Mouse (Mus musculus) brain, adult 2 months (tissue): ENCODE data around the gene Esr2.
"Not testable (repeated sequence)": the region's sequence is repeated elsewhere in the genome, so short reads cannot be mapped to it uniquely, and the experiment has no call there.

Source experiments
- DNase-seq: peaks from one replicate; pipeline ENCODE4 v3.0.0; 2011; ENCODE audit warnings: low read depth, low spot score

Esr2 gene

GRCm38 (mm10) chr12:76177000-76177863 lies at the start of gene Esr2:
Gene Esr2 (minus strand): TSS chr12:76177259.
- peak; percentile 35 for DNase-seq

DNA sequence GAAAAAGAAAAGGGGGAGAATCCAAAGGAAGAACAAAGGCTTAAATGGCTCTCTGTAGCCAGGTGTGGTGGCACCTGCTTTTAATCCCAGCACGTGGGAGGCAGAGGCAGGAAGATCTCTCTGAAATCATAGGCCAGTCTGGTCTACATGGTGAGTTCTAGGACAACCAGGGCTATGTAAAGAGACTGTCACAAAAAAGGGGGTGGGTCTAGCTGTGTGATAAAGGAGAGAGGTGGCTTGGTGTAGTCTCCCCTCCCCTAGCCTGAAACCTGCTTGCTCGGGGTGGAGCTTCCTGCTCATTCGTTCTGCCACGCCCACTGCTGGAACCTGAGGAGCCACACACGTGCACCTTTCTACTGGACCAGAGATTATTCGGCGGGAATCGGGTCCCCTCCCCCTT lies 45.0 kb upstream of the Esr2 start:
- DNase-seq = not testable (repeated sequence)

- no peak for DNase-seq
Observed at GRCm38 (mm10) chr12:76216716-76217115, 39.7 kb upstream of the Esr2 start.

DNA sequence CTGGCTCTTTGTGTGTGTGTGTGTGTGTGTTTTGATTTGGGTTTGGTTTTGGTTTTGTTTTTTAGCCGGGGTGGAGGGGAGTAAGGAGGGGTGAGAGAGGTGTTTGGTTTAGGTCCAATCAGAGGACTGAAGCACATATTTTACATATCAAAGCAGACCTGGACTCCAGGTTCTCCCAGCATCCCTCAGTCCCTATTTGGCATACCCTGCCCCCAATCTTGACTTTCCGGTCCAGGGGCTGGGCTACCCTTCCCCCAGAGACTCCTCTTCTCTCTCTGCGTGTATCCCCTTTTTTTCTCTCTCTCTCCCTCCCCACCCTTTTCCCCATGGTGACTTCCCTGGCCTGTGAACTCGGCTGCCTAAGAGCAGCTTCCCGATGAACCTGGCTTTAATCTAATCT lies 38.1 kb upstream of the Esr2 start:
- no peak for DNase-seq

GRCm38 (mm10) chr12:76209429-76209974 lies 32.4 kb upstream of the Esr2 start:
- no peak for DNase-seq

DNA sequence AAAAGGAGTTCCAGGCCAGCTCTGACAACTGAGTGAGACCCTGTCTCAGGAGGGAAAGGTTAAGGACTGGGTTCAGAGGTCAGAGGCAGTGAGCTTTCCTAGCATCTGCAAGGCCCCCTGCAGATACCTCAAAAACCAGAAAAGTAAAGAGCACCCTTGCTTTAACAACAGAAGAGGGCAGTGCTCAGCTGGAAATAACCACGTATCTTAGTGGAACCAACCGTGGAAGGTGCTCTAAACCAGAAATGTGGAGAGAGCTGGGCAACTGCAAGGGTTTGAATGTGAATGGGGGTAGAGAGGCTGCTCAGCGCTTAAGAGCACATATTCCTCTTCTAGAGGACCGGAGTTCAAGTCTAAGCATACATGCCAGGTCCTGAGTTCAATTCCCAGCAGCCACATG lies 23.3 kb upstream of the Esr2 start:
- DNase-seq = no peak

GRCm38 (mm10) chr12:76197071-76197470 lies 20.0 kb upstream of the Esr2 start:
- DNase-seq = no peak

DNA sequence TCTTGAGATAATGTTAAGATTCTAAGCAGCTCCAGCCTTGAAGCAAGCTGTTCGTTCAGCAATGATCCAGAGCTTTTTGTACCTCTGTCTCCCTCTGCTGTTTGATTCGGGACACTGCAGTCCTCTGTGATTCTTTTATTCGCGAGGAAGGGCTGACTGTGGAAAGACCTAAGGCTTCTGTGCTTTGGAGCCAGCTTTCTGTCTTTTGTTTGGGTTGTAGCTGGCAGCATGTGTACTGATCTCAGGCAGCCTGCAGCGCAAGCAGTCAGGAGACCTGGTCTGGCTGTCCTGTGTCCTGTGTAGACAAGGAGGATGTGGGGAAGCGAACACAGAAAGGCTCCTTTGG lies 19.6 kb upstream of the Esr2 start:
- peak; percentile 86 for DNase-seq

- peak; percentile 88 for DNase-seq
Observed at GRCm38 (mm10) chr12:76195912-76196708, 19.1 kb upstream of the Esr2 start.

DNA sequence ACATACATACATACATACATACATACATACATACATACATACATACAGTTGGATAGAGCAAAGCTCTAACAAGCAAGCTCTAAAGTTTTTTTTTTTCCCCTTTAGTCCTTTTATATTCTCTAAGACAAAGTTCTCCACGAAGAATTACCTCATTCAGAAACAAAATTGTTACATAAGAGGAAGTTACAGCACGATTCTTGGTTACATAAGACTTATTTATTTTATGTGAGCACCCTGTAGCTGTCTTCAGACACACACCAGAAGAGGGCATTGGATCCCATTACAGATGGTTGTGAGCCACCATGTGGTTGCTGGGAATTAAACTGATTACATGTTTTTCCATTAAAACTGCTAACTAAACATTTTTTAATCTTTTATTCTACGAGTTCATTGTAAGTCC lies 17.5 kb upstream of the Esr2 start:
- peak; percentile 39 for DNase-seq

- peak; percentile 83 for DNase-seq
Observed at GRCm38 (mm10) chr12:76190940-76191339, 13.9 kb upstream of the Esr2 start.

DNA sequence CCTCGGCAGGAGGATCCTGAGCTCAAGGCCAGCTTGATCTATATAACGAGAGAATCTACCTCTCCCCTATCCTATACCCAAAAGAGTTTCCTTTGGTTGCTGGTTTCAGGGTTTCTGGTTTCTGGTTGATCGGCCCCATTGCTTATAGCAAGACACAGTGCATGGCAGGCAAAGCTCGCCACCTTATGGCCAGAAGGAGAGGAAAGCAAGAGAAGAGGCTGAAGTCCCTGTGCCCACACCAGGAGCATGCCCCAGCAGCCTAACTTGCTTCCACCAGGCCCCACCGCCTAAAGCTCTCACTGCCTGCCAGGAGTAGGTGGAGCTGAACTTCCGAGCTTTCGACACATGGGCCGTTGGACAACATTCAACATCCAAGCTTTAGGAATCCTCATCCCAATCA lies 10.8 kb upstream of the Esr2 start:
- peak; percentile 73 for DNase-seq

DNA sequence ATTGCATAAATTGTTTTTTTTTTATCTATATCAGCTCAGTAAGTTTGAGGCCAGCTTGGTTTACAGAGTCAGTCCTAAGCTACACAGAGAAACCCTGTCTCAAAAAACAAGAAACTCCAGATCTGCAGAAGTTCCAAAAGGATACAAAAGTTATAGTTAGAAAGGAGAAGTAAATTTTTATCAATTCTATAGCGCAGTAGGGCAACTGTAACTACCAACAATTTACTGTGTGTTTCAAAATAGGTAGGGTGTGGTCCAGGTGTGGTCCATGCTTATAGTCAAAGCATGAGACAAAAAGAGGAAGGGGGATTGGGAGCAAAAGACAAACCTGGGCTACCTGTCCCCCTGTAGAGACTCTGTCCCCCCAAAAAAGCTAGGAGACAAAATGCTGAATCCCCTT lies 9.4 kb upstream of the Esr2 start:
- no peak for DNase-seq

GRCm38 (mm10) chr12:76185167-76185816 lies 8.2 kb upstream of the Esr2 start:
- no peak for DNase-seq

- no peak for DNase-seq
Observed at GRCm38 (mm10) chr12:76184271-76184670, 7.2 kb upstream of the Esr2 start.

- no peak for DNase-seq
Observed at GRCm38 (mm10) chr12:76182831-76183230, 5.8 kb upstream of the Esr2 start.

- DNase-seq = no peak
Observed at GRCm38 (mm10) chr12:76181471-76181870, 4.4 kb upstream of the Esr2 start.

DNA sequence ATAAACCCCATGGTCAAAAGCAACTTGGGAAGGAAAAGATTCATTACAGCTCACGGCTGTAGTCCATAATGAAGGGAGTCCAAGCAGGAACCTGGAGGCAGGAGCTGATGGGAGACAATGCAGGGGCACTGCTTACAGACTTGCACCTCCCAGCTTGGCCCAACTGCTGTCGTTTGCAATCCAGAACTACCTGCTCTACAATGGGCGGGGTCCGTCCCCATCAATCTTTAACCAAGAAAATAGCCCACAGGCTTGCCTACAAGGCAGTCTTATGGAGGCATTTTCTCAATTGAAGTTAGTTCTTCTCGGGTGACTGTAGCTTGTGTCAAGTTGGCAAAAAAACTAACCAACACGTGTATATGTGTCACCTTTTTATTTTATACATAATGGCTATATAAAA lies 3.4 kb upstream of the Esr2 start:
- DNase-seq = no peak

- DNase-seq = no peak
Observed at GRCm38 (mm10) chr12:76179527-76179926, 2.5 kb upstream of the Esr2 start.

DNA sequence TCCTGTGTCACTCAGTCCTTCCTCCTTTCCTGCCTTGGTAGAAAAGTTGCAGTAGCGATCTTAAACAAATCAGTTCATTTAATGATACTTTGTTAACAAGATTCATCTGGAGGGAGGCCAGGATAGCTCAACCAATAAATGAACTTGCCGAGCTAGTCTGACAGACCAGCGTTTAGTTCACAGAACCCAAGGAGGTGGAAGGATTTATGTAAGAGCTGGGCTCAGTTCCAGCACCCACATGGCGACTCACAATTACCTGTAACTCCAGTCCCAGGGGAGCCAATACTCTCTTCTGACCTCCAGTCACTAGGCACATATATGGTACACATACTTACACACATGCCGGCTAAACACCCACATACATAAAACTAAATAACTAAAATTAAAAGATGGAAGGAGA lies 2.0 kb upstream of the Esr2 start:
- DNase-seq = no peak

- peak; percentile 76 for DNase-seq
Observed at GRCm38 (mm10) chr12:76177864-76178518, 932 bp upstream of the Esr2 start.

DNA sequence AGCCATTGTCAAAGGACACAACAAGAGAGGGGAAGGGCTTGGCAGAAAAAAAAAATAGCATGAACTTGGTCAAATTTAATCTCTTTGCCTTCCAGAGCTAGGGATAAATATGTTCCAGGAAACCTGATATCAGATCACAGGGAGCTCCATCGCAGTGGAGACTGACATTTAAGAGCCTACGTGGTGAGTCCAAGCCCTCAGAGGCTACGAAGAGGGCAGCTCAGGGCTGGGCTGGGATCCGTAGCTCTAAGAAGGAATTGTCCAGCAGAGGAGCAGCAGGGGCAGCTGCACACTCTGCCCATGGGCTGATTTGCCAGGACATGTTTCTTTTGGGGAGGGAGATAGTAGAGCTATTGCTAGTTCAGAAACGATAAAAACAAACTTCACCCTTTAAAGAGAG lies 11.4 kb downstream of the Esr2 start:
- no peak for DNase-seq
